Mouse (Mus musculus): ENCODE results near the gene Gm18596. TPM values are rescaled to one million over a fixed set of nuclear protein-coding genes. Genes with fewer than 3 reads are reported as not detected.
"Not testable (repeated sequence)": the region's sequence is repeated elsewhere in the genome, so short reads cannot be mapped to it uniquely, and the experiment has no call there.

The Gm18596 gene
- polyA plus RNA-seq, 1 experiment, result not detected

- Histone ChIP-seq H3K4me2 (ENCODE audit: low read depth) (no peak overlapping the region), H3ac (ENCODE audit: control insufficient read depth, insufficient read length) (no peak overlapping the region), H3K4me3 (no peak overlapping the region), H3K36me3 (ENCODE audit: control insufficient read depth, insufficient read depth) (no peaks in the 10 kb centered on the region), H3K79me2 (ENCODE audit: control insufficient read depth, insufficient read depth) (no peaks in the 10 kb centered on the region), H3K27me3 (ENCODE audit: control insufficient read depth, insufficient read depth, insufficient read length) (no peaks in the 10 kb centered on the region)
- TF ChIP-seq TCF3 (IDR thresholded peaks at IDR 0.05; ENCODE audit: insufficient read length, low read depth) (no peak), POLR2AphosphoS2 (IDR thresholded peaks at IDR 0.05; ENCODE audit: insufficient read length, low read depth) (no peak), REST (IDR thresholded peaks at IDR 0.05; ENCODE audit: insufficient read depth, insufficient read length) (no peak), E2F4 (IDR thresholded peaks at IDR 0.05; ENCODE audit: insufficient read depth) (no peak), TCF12 (IDR thresholded peaks at IDR 0.05; ENCODE audit: insufficient read depth, poor library complexity, severe bottlenecking) (no peak), SRF (IDR thresholded peaks at IDR 0.05; ENCODE audit: control insufficient read depth, insufficient read length, low read depth) (no peak), POLR2A (IDR thresholded peaks at IDR 0.05; ENCODE audit: insufficient read length, low read depth) (no peak), CEBPB (IDR thresholded peaks at IDR 0.05; ENCODE audit: insufficient read depth, poor library complexity, severe bottlenecking) (no peak), MAX (IDR thresholded peaks at IDR 0.05; ENCODE audit: low read depth) (no peak), MYOD1 (IDR thresholded peaks at IDR 0.05; ENCODE audit: control insufficient read depth in 1 of 3, insufficient read length in 2 of 3, low read depth in 2 of 3) (no peak), USF1 (IDR thresholded peaks at IDR 0.05; ENCODE audit: low read depth) (no peak), MYOG (IDR thresholded peaks at IDR 0.05; ENCODE audit: control insufficient read depth in 1 of 3, insufficient read depth in 1 of 3, insufficient read length in 2 of 3, low read depth in 2 of 3) (no peak)
Measured at GRCm38 (mm10) chr10:77735928-77736327, 6.5 kb downstream of the Gm18596 start.

DNA sequence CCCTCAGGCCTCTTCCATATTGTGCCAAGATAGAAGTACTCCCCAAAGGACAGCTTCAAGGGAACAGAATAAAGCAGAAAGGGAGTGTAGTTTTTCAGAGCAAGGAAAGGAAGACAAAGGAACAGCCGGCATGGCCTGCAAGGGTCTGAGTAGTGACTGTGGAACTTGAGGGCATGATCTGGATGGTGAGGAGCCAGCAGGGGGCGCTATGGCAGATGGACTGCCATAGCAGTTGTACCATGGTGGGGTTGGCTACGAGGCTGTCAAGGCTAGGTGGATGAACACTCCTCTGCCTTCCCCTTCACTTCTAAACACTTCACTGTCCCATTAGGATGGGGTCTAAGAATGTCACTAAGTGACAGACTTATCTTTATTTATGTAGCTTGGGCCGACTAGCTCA lies 13.2 kb downstream of the Gm18596 start:
- Histone ChIP-seq H3K4me3 (no peak overlapping the region), H3K79me2 (ENCODE audit: control insufficient read depth, insufficient read depth) (no peaks in the 10 kb centered on the region), H3K36me3 (ENCODE audit: control insufficient read depth, insufficient read depth) (no peaks in the 10 kb centered on the region), H3ac (ENCODE audit: control insufficient read depth, insufficient read length) (no peak overlapping the region), H3K4me2 (ENCODE audit: low read depth) (no peak overlapping the region), H3K27me3 (ENCODE audit: control insufficient read depth, insufficient read depth, insufficient read length) (peaks cover 5% of the 10 kb centered on the region)
- TF ChIP-seq MYOD1 (IDR thresholded peaks at IDR 0.05; ENCODE audit: control insufficient read depth in 1 of 3, insufficient read length in 2 of 3, low read depth in 2 of 3) (no peak), USF1 (IDR thresholded peaks at IDR 0.05; ENCODE audit: low read depth) (no peak), E2F4 (IDR thresholded peaks at IDR 0.05; ENCODE audit: insufficient read depth) (no peak), REST (IDR thresholded peaks at IDR 0.05; ENCODE audit: insufficient read depth, insufficient read length) (no peak), SRF (IDR thresholded peaks at IDR 0.05; ENCODE audit: control insufficient read depth, insufficient read length, low read depth) (no peak), TCF12 (IDR thresholded peaks at IDR 0.05; ENCODE audit: insufficient read depth, poor library complexity, severe bottlenecking) (no peak), MAX (IDR thresholded peaks at IDR 0.05; ENCODE audit: low read depth) (no peak), POLR2AphosphoS2 (IDR thresholded peaks at IDR 0.05; ENCODE audit: insufficient read length, low read depth) (no peak), TCF3 (IDR thresholded peaks at IDR 0.05; ENCODE audit: insufficient read length, low read depth) (no peak), CEBPB (IDR thresholded peaks at IDR 0.05; ENCODE audit: insufficient read depth, poor library complexity, severe bottlenecking) (no peak), MYOG (IDR thresholded peaks at IDR 0.05; ENCODE audit: control insufficient read depth in 1 of 3, insufficient read depth in 1 of 3, insufficient read length in 2 of 3, low read depth in 2 of 3) (no peak), POLR2A (IDR thresholded peaks at IDR 0.05; ENCODE audit: insufficient read length, low read depth) (no peak)

- no peak overlapping the region for H3K4me2 ChIP-seq (ENCODE audit: low read depth)
Measured at GRCm38 (mm10) chr10:77728280-77728679, 14.2 kb downstream of the Gm18596 start.

DNA sequence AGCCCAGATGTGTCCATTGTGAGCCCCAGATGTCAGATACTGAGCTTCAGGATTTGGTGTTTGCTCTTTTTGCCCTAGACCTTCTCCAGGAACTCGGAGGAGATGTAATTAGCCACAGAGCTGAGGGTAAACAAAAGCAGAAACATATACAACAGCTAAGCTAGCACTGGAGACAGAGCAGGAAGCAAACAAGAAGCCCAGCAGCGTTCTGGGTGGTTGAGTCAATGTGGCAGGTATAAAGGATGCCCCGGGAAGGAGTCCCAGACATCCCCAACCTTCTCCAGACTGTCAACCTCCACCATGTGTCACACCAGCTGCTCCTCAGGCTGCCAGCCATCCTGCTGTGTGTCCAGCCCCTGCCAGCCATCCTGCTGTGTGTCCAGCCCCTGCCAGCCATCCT lies 16.3 kb downstream of the Gm18596 start, which contains the start of gene Gm10100:
Gm10100 (plus strand) TSS at position 301 of the 400 bp plus-strand sequence.
- Histone ChIP-seq H3K4me2 (ENCODE audit: low read depth) (no peak within 1 kb of the TSS), H3K79me2 (ENCODE audit: control insufficient read depth, insufficient read depth) (no peaks in the 10 kb centered on the region), H3K27me3 (ENCODE audit: control insufficient read depth, insufficient read depth, insufficient read length) (peaks cover 9% of the 10 kb centered on the region), H3K4me3 (no peak within 1 kb of the TSS), H3K36me3 (ENCODE audit: control insufficient read depth, insufficient read depth) (no peaks in the 10 kb centered on the region), H3ac (ENCODE audit: control insufficient read depth, insufficient read length) (no peak within 1 kb of the TSS)
- TF ChIP-seq USF1 (IDR thresholded peaks at IDR 0.05; ENCODE audit: low read depth) (no peak), TCF3 (IDR thresholded peaks at IDR 0.05; ENCODE audit: insufficient read length, low read depth) (no peak), MYOD1 (IDR thresholded peaks at IDR 0.05; ENCODE audit: control insufficient read depth in 1 of 3, insufficient read length in 2 of 3, low read depth in 2 of 3) (no peak)

More at GRCm38 (mm10) chr10:77728280-77728679, 14.2 kb downstream of the Gm18596 start:
- H3K27me3 ChIP-seq (ENCODE audit: control insufficient read depth, insufficient read depth, insufficient read length), result peaks cover 9% of the 10 kb centered on the region
- no peaks in the 10 kb centered on the region for H3K79me2 ChIP-seq (ENCODE audit: control insufficient read depth, insufficient read depth)
- no peak overlapping the region for H3K4me3 ChIP-seq
- no peaks in the 10 kb centered on the region for H3K36me3 ChIP-seq (ENCODE audit: control insufficient read depth, insufficient read depth)
- TF ChIP-seq E2F4 (IDR thresholded peaks at IDR 0.05; ENCODE audit: insufficient read depth) (no peak), CEBPB (IDR thresholded peaks at IDR 0.05; ENCODE audit: insufficient read depth, poor library complexity, severe bottlenecking) (no peak), MAX (IDR thresholded peaks at IDR 0.05; ENCODE audit: low read depth) (no peak), SRF (IDR thresholded peaks at IDR 0.05; ENCODE audit: control insufficient read depth, insufficient read length, low read depth) (no peak), USF1 (IDR thresholded peaks at IDR 0.05; ENCODE audit: low read depth) (no peak), REST (IDR thresholded peaks at IDR 0.05; ENCODE audit: insufficient read depth, insufficient read length) (no peak), MYOD1 (IDR thresholded peaks at IDR 0.05; ENCODE audit: control insufficient read depth in 1 of 3, insufficient read length in 2 of 3, low read depth in 2 of 3) (no peak)
- H3ac ChIP-seq (ENCODE audit: control insufficient read depth, insufficient read length), result no peak overlapping the region

- Histone ChIP-seq H3K27me3 (ENCODE audit: control insufficient read depth, insufficient read depth, insufficient read length) (peaks cover 9% of the 10 kb centered on the region), H3ac (ENCODE audit: control insufficient read depth, insufficient read length) (no peak overlapping the region), H3K79me2 (ENCODE audit: control insufficient read depth, insufficient read depth) (no peaks in the 10 kb centered on the region), H3K36me3 (ENCODE audit: control insufficient read depth, insufficient read depth) (no peaks in the 10 kb centered on the region), H3K4me3 (no peak overlapping the region), H3K4me2 (ENCODE audit: low read depth) (no peak overlapping the region)
- TF ChIP-seq MYOG (IDR thresholded peaks at IDR 0.05; ENCODE audit: control insufficient read depth in 1 of 3, insufficient read depth in 1 of 3, insufficient read length in 2 of 3, low read depth in 2 of 3) (no peak), TCF3 (IDR thresholded peaks at IDR 0.05; ENCODE audit: insufficient read length, low read depth) (no peak), POLR2A (IDR thresholded peaks at IDR 0.05; ENCODE audit: insufficient read length, low read depth) (no peak), MAX (IDR thresholded peaks at IDR 0.05; ENCODE audit: low read depth) (no peak), TCF12 (IDR thresholded peaks at IDR 0.05; ENCODE audit: insufficient read depth, poor library complexity, severe bottlenecking) (no peak), E2F4 (IDR thresholded peaks at IDR 0.05; ENCODE audit: insufficient read depth) (no peak), CEBPB (IDR thresholded peaks at IDR 0.05; ENCODE audit: insufficient read depth, poor library complexity, severe bottlenecking) (no peak), MYOD1 (IDR thresholded peaks at IDR 0.05; ENCODE audit: control insufficient read depth in 1 of 3, insufficient read length in 2 of 3, low read depth in 2 of 3) (no peak), SRF (IDR thresholded peaks at IDR 0.05; ENCODE audit: control insufficient read depth, insufficient read length, low read depth) (no peak), REST (IDR thresholded peaks at IDR 0.05; ENCODE audit: insufficient read depth, insufficient read length) (no peak), POLR2AphosphoS2 (IDR thresholded peaks at IDR 0.05; ENCODE audit: insufficient read length, low read depth) (no peak), USF1 (IDR thresholded peaks at IDR 0.05; ENCODE audit: low read depth) (no peak)
Measured at GRCm38 (mm10) chr10:77724855-77725254, 17.6 kb downstream of the Gm18596 start.

GRCm38 (mm10) chr10:77720299-77720698 lies 22.1 kb downstream of the Gm18596 start, which contains the start of gene Krtap12-1:
Gene Krtap12-1 (plus strand): TSS chr10:77720599.
- not testable (repeated sequence) for H3K36me3 ChIP-seq (ENCODE audit: control insufficient read depth, insufficient read depth); H3K79me2 ChIP-seq (ENCODE audit: control insufficient read depth, insufficient read depth); H3ac ChIP-seq (ENCODE audit: control insufficient read depth, insufficient read length); H3K4me2 ChIP-seq (ENCODE audit: low read depth); H3K4me3 ChIP-seq; H3K27me3 ChIP-seq (ENCODE audit: control insufficient read depth, insufficient read depth, insufficient read length)
